Mouse (Mus musculus) heart, postnatal 36 days (tissue): Measurements from ENCODE around the gene Flt3l. TPM values are rescaled to one million over a fixed set of nuclear protein-coding genes. Genes with fewer than 3 reads are reported as not detected.
A peak's percentile ranks its signal among the peaks of the same experiment; 100 is the strongest.
"Not testable (repeated sequence)": the region's sequence is repeated elsewhere in the genome, so short reads cannot be mapped to it uniquely, and the experiment has no call there.

Experiments used
- DNase-seq, 2 experiments: peaks; one replicate each; pipeline ENCODE4 v3.0.0; 2021 to 2022
- intact Hi-C: fragments of 180-260 bp; cut with DNase I; formaldehyde crosslinking; loops from one replicate; pipeline ENCODE4 v1.15.1; 2025
- total RNA-seq, 2 experiments: library from RNA; stranded (reverse); gene quantifications; 2 replicates each; pipeline ENCODE4 v1.2.3; 2021

The Flt3l gene
- total RNA-seq, 2 experiments from 2014 or later = 7.0 to 16.1 TPM

DNA sequence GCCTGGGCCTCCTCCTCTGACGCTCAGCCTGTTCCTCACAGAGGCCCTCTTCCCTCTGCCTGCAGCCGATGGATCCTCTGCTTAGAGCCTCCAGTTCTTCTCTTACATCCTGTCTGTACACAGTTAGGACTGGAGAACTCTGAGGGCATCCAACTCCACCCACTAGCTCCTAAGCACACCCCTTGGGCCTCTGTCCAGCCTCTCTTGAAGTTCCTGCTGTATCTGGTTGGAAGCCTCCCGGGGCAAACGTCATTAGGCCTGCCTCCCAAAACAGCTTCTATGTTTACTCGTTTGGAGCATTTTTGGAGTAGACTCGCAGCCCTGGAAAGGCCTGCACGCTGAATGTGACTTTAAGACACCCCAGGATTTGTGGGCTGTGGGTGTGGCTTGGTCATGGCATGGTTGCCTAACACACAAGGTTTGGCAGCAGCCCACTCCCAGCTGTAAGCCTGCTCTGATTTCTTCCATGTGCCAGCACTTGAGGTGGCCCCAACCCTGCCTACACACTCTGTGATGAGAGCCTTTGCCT is 32.5 kb downstream of the Flt3l start, which contains the start of gene Fcgrt:
TSS of gene Fcgrt (minus strand) at position 200 of the 529 bp plus-strand sequence.
- intact Hi-C loops = loop anchor here (1.0 to 2.0 kb wide), 3 partner anchors 11 to 23 kb away; partner anchors contain the start of gene Rcn3
- peak; percentile 92 for DNase-seq

DNA sequence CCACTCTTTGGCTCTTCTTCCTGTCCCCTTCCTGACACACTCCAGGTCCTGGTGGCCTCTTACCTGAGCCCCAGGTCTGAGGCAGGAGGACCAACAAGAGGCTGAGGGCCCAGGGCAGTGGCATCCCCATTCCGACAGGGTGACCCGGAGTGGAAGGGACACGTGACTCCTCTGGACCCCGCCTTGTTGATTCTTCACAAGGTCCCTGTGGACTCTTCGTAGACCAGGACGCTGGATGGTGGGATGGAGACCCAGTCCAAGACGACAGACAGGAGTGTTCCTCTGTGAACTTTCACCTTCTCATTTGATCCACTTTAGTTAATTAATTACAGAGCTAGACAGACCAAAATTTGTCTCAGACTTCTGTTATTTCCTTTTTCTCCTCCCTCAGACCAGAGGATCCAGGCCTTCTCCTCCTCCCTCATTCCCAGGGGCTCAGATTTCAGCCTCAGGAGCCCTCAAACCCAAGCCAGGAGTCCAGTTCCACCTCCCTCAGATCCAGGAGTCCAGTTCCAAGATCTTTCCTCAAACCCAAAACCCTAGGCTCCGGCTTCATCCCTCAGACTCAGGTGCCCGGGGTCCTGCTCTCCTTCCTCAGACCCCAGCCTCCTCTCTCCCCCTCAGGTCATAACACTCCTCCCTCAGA is 33.2 kb downstream of the Flt3l start:
- DNase-seq = no peak
- intact Hi-C loops = loop anchor here (1.0 to 2.0 kb wide), 3 partner anchors 11 to 22 kb away; partner anchors contain the start of gene Rcn3

DNA sequence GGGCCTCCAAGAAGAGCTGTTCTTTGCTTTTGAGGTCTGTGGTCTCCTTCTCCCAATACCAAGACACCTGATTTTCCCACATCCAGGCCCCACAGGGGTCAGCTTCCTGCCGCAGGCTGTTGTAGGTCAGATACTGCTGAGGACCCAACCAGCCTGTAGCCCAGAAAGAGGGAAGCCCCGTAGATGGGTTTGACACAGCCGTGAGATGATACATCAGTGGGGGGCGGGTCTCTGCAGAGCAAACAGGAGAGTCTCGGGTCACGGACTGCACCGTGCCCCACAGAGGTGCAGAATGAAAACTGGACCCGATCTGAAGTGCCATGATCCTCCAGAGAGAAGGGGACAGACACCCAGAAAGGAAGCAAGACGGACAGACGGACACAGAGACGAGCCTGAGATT is 33.8 kb downstream of the Flt3l start:
- no peak for DNase-seq
- intact Hi-C loops = loop anchor here (2.0 kb wide), 2 partner anchors 18 to 22 kb away; no protein-coding TSS in a partner anchor

DNA sequence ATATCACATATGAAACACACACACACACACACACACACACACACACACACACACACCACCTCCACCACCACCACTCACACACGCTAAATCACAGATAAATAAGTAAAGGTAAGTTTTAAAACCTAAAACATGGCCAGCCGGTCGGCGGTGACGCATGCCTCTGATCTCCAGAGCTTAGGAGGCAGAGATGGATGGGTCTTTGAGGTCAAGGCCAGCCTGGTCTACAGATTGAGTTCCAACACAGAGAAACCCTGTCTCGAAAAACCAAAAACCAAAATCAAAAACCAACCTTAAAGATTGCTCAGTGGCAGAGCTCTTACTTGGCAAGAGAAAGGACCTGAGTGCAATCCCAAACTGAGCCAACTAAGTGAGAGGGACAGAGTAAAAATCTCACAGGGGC is 36.2 kb downstream of the Flt3l start:
- intact Hi-C loops = no loop called here
- DNase-seq = no peak

DNA sequence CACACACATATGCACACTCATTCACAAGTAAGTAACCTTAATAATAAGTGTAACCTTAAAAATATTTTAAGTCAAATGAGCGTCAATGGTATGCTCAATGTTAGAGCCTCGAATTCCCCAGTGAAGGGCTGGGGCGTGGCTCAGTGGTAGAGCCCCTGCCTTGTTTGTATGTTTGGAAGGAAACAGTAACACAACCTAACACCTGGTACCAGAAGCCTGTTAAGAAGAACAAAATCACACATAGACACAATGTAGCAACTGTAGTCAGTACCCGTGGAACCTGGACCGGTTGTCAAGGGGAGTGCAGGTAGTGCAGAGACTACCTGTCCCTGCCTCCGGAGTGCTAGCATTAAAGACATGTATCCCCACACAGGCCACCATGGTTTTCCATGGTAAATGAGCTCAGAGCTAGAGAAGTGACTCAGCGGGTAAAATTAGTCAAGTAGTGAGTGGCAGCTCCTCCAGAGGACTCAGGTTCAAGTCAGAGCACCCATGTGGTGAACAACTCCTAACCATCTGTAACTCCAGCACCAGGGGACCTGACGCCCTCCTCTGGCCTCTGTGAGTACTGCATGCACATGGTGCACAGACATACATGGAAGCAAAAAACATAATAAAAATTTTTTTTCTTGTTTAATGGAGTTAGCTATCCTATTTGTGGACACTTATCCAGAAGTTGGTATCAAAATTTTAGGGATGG is 37.5 kb downstream of the Flt3l start:
- no peak for DNase-seq
- intact Hi-C loops = no loop called here

DNA sequence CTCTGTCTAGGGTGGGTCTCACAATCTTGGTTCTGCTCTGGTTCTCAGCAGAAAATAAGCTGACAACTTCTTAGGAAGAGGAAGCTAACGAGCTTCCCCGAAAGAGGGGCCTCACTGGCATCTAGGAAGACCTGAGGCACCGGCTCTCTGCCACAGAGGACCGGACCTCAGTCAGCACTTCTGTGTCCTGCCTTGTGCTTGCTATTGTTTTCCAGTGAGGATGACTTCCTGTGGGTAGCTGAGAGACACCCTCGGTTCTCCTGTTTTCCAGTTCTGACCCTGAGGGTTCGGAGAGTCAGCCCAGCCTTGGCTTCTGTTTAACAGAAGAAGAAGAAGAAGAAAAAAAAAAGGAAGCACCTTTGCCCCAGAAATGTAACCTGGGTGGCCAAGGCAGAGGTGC is 38.8 kb downstream of the Flt3l start:
- intact Hi-C loops = no loop called here
- no peak for DNase-seq

DNA sequence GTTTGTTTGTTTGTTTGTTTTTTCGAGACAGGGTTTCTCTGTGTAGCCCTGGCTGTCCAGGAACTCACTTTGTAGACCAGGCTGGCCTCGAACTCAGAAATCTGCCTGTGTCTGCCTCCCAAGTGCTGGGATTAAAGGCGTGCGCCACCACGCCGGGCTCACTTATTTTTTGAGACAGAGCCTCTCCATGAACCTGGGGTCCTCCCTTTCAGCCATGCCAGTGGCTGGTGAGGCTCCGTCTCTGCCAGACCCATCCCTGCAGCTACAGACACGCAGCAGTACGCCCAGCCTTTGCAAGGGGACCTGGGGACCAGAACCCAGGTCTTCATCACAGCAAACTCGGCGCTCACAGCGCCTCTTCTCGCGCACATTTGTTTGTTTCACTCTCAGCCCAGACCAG is 40.3 kb downstream of the Flt3l start:
- DNase-seq, intact Hi-C loops: not testable (repeated sequence)

DNA sequence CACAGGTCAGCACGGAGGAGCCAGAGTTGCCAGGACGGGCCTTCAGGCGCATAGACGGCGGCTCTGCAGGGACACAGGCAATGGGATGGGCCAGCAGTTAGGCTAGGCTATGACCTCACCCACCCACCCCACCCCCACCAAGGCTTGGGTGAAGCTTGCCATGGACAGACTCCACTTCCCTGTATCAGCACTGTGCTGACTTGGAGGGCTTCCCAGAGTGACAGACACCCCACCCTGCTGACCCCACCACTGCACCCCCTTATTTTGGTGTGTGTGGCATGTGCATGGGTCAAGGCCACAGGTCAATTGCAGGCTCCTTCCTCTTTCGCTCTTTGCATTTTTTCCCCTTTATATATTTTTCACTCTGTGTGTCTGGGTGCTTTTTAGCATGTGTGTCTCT is 40.9 kb downstream of the Flt3l start:
- peak in 1 of 2 experiments; percentile 17 for DNase-seq
- intact Hi-C loops = no loop called here

DNA sequence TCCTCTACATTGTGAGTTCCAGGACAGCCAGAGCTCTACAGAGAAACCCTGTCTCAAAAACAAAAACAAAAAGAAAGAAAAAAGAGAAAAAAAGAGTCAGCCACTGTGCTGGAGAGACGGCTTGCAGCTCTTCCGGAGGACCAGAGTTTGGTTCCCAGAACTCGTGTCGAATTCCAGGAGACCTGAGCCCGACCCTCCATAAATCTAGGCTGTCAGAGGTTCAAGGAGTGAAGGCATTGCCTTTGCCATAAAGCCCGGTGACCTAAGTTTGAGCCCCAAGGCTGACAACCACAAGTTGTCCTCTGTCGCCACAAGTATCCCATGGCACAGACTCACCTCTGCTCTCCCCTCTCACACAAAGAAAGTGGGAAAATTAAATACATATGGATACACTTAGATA is 42.1 kb downstream of the Flt3l start:
- intact Hi-C loops = no loop called here
- DNase-seq = no peak

DNA sequence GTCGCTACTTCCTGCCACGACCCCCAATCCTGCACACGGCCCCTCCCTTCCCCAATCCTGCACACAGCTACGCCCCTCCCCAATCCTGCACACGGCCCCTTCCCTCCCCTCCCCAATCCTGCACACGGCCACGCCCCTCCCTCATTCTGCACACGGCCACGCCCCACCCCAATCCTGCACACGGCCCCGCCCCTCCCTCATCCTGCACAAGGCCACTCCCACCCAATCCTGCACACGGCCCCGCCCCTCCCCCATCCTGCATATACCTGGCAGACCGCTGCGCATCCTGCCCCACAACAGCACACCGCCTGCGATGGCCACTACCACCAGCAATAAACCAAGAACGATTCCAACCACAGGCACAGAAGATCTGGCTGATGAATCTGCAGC is 42.7 kb downstream of the Flt3l start:
- DNase-seq = no peak
- intact Hi-C loops = no loop called here

DNA sequence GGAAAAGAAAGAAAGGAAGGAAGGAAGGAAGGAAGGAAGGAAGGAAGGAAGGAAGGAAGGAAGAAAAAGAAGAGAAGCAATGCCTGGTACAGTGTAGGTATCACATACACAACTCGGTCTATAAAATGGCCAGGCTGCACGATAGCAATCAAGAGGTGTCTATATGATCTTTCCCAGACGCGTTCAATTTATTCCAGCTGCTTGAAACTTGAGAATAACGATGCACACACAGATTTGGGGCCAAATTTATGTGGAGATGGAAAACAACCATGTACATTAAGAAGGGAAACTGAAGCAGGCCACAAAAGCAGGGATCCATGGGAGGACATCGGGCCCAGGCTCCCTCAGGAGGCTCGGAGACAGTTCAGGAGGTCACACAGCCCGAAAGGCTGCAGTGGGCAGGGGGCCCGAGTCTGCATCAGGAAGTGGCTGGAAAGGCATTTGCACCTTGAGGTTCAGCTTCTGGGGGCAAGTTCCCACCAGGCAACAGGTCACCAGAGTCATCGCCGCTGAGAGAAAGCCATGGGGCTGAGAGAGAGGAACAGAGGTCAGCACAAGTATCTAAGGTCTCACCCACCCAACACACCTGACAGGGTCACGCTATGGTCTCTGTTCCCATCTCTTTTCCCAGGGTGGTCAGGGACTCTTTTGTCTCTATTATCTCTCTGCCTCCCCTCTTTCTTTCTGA is 43.3 kb downstream of the Flt3l start:
- no peak for DNase-seq
- intact Hi-C loops = loop anchor here (1.0 kb wide), 1 partner anchor 10 kb away; the partner anchor contains the start of gene Fcgrt

DNA sequence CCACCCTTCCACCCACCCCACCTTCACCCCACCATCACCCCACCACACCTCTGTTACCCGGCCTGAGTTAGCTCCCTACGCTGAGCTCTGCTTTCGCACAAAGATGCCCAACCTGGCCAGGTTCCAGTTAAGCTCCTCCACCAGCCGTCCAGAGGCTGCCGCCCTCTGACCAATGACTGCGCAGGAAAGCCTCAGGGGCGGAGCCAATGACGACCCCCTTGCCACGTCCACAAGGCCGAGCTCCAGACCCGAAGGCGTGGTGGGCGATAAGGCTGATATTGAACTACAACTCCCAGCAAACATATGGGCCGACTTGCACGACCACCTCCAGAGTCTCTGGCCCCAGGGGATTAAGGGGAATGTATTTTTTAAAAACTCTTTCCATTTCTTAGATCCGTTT is 44.2 kb downstream of the Flt3l start, which contains the start of gene Rcn3:
TSS of gene Rcn3 (minus strand) at position 174 of the 400 bp plus-strand sequence.
- peak; percentile 77 to 79 for DNase-seq
- intact Hi-C loops = loop anchor here (1.0 kb wide), 1 partner anchor 11 kb away; the partner anchor contains the start of gene Fcgrt

DNA sequence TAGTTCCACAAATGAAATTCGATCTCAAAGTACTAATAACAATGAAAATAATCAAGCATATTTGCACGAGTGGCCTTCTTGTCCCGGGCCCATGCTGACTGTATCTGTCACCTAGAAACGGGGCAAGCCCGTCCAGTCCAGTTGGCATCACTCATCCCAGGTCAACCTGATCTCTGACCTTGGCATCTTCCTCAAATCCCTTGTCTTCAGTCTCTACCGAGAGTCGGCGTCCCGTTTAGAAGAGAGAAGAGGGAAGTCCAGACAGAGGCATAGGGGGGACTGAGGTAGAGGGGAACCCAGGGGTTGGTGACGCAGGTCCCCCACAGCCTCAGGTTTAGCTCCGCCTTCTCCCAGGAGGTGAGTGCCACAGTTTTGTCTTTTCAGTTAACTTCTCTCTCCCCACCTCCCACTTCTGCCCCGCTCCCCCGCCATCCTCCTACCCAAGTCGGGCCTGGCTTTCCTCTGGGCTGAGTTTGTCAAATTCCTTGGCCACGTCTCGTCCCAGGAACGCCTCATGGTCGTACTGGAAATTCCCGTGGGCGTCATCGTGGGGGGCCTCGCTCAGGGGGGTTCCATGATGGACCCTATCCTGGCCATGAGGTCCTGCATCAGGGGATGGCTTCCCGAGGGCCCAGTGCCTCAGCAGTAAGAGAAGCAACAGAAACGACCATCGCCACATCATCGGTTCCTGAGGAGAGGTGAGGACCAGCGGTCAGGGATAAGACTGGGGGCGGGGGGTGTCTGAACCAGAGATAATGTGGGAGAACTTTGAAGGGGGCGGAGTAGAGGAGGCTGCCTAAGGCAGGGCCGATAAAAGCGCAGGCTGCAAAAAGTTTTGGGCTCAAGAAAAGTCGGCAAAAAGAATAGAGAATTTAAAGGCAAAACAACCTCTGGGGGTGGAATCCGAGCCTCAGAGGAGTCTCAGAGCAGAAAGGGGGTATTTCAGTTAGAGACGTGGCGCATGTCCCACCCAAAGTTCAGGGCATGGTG is 44.9 kb downstream of the Flt3l start:
- intact Hi-C loops = no loop called here
- no peak for DNase-seq

DNA sequence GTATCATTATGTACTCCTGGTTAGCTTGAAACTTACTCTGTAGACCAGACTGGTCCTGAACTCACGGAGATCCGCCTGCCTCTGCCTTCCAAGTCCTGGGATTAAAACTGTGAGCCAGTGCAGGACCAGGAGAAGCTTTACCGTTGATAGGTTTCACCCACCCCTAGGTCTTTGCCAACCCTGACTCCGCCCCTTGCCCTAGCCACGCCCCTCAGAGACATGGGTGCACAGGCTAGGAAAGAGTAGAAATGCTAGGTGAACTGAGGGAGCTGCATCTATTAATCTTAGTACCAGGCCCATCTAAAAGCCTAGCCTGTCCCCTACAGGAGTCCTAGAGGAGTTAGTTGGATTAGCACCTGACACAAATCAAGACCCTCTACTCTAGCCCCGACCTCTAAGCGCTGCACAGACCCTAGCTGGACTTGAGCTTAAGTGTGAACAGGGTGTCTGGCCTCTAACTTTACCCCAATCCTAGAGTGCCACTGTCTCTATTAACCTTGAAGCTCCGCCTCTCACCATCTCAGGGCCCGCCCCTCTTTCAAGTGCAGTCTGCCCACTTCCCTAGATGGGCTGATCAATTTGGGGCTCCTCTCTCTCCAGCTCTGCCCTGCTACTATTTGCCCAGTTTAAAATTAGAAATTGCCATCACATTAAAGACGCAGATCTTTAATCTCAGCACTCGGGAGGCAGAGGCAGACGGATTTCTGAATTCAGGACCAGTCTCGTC is 45.8 kb downstream of the Flt3l start:
- DNase-seq = no peak
- intact Hi-C loops = no loop called here

DNA sequence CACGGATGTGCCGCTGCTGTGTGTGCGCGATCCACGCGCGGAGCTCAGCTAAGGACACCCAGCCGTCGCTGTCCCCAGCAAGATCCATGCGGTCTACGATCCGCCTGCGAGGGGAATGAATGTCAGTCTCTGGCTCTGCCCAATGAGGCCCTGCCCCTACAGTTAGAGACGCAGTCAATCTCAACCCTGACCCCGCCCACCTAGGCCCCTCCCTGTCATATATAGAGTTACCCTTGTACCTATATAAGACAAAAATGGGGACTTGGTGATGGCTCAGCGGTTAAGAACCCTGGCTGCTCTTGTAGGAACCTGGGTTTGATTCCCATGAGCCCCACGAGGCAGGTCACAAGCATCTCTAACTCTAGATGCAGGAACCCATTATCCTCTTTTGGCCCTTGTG is 47.6 kb downstream of the Flt3l start:
- no peak for DNase-seq
- intact Hi-C loops = no loop called here

DNA sequence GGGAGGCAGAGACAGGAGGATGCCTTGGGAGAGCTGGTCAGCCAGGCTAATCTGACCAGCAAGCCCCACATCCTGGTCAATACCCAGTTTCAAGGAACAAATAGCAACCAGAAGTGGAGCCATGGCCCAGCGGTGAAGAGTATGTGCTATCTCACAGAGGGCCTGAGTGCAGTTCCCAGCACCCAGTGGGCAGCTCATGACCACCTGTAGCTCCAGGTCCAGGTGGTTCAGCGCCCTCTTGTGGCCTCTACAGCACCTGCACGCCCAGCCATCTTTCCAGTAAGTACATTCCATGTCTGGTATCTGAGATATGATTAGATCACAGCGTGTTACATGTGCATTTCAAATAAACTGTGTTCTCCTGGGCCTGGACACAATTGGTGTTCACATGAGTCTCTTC is 50.1 kb downstream of the Flt3l start:
- intact Hi-C loops = no loop called here
- no peak for DNase-seq

DNA sequence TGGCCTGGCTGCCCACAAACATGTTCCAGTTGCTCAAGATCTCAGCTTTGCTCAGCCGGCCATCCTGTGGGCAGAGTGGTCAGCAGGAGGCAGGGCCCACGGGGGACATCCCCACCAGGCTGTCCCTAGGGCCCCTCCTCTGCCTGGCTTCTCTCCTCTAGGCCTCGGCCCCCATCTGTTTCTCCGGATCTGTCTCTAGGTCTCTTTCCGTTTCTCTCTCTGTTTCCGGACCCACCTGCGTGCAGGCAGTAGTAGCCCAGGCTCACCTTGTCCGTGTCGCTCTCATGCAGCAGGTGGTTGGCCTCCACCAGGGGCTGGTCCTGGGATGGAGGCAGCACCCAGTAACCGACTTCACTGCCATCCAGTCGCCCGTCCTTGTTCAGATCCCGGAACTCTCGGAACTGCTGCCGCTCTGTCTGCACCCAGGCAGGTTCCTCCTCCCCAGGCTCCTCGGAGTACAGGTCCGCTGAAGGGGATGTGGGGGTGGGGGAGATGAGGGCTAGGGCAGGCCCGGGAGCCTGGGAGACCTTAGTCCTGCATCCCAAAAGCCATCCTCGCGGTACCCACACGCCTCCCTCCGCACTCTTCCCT is 52.8 kb downstream of the Flt3l start:
- intact Hi-C loops = loop anchor here (5.0 kb wide), 1 partner anchor 39 kb away; the partner anchor contains the start of gene Rps11
- no peak for DNase-seq

DNA sequence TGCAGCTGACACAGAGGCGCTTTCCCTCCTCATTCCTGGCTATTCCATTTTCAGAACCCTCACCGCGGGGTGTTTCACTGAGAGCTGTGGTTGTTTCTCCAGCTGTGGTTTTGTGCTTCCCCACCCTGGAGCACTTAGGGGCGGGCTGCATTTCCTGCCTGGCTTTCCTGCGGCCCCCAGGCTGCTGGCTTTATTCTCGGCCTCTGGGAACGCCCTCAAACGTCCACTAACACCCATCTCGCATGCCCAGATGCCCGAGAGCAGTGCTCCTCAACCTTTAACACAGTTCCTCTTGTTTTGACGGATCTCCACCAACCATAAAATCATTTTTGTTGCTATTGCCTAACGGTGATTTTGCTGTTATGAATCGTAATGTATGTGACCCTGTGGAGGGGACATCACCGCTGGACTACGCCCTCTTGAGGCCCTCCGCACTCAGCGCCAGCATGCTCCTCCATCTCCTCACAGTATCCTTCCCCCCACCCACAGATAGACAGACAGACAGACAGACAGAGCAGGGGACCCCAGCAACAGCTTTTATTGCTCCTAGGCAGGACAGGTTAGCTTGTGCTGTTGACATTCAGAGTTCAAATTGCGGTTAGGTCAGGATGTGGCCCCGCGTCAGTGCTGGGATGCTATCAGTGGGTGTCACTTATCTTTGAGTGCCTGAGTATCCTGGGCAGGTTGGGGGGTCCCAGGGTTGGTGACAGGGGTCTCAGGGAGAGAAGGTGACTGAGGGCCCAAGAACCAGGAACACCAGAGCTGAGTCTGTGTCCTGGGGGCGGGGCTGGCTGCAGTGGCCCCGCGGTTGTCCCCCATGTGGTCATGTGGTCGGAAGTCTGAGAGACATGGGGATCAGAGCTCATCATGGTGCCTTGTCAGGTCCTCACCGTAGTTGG is 53.6 kb downstream of the Flt3l start:
- intact Hi-C loops = loop anchor here (5.0 kb wide), 1 partner anchor 40 kb away; the partner anchor contains the start of gene Rps11
- peak; percentile 63 to 69 for DNase-seq
